Mouse (Mus musculus): Measurements from ENCODE around the gene Ptprcap.

DNA sequence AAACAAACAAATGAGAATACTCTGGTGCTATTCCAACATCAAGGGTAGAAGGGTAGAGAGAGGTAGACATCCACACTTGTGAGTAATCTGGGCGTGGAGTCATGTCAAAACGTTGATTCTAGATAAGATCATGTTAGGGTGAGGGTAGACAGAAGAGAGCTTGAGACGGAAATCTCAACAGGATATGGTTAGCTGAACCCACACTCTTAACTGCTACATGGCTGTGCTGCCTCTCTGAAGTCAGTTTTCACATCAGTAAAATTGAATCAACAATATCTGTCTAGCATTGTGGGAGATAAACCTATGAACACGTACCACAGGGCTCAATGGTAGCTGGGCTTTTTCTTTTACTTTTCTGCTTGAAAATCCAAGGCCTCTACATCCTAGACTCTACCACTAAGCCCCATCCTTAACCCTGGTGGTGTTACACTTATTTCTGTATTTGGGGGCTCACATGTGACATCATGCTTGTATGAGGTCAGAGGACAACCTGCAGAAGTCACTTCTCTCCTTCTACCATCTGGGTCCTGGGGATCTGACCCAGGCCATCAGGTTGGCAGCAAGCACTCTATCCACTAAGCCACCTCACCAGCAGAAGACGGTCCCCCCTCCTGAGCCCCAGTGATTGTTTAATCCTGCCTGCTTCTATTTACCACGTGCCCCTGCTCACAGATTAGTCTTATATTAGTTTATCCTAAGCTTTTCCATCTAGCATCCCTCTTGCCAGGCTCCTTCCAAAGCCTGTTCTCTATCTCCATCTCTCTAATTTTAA lies 33.5 kb upstream of the Ptprcap start:
- TF ChIP-seq POLR2A (IDR thresholded peaks at IDR 0.05; ENCODE audit: control insufficient read depth, extremely low read depth, insufficient read depth, low read length, poor library complexity), result no peak
- TF ChIP-seq CTCF (IDR thresholded peaks at IDR 0.05; ENCODE audit: borderline replicate concordance, control insufficient read depth, extremely low read depth, insufficient read depth, low read length, poor library complexity), result no peak

Measured in thymus, adult 2 months (tissue).